Mouse (Mus musculus) spleen, postnatal 4 days (tissue): ENCODE measurements around the gene Spast.
"Not testable (repeated sequence)": the region's sequence is repeated elsewhere in the genome, so short reads cannot be mapped to it uniquely, and the experiment has no call there.

Experiments
- DNase-seq, 2 experiments: peaks; one replicate each; pipeline ENCODE4 v3.0.0; 2022; ENCODE audit warnings: low spot score in 2 of 2

Spast gene

GRCm38 (mm10) chr17:74327195-74327594, 11.6 kb upstream of the Spast start:
- not testable (repeated sequence) for DNase-seq

DNA sequence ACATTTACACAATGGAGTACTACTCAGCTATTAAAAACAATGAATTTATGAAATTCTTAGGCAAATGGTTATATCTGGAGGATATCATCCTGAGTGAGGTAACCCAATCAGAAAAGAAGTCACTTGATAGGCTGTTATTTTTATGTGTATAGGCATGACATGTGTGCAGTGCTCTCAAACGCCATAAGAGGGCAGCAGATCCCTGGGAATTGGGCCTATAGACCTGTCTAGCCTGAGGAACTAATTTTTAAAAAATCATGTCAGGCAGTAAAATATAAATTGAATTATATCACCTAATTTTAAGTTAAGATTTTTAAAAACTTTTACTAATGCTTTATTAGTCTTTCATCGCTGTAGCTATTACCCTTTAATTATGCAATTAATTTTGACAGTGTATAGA, 10.6 kb upstream of the Spast start:
- peak; percentile 76 to 84 for DNase-seq

DNA sequence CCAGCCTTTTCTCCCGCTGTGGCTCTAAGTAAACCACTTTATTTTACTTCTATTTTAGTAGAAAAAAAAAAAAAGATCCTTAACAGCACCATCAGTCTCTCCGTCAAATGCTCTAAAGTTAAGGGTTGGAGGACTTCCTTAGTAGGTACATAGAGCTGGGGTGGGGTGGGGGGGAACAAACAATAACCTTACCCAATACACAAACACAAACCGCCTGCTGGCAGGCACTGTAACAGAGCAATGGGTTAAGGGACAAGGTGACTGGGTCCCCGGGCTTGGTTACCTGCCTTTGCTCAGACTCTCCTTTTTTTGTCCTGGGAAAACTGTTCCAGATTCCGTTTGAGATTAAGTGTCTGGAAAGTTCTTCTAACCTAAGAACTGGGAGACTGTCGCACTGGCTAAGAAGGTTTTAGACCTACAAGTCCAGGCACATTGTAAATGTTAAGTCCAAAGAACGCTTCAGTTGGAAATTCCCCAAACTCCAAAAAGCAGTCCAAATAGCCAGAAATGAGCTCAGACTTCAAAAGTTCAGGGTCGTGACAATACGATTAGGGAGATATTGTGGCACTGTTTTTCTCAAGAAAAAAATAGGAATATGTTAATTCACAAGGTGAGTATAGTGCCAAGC, 7.6 kb upstream of the Spast start:
- no peak for DNase-seq

DNA sequence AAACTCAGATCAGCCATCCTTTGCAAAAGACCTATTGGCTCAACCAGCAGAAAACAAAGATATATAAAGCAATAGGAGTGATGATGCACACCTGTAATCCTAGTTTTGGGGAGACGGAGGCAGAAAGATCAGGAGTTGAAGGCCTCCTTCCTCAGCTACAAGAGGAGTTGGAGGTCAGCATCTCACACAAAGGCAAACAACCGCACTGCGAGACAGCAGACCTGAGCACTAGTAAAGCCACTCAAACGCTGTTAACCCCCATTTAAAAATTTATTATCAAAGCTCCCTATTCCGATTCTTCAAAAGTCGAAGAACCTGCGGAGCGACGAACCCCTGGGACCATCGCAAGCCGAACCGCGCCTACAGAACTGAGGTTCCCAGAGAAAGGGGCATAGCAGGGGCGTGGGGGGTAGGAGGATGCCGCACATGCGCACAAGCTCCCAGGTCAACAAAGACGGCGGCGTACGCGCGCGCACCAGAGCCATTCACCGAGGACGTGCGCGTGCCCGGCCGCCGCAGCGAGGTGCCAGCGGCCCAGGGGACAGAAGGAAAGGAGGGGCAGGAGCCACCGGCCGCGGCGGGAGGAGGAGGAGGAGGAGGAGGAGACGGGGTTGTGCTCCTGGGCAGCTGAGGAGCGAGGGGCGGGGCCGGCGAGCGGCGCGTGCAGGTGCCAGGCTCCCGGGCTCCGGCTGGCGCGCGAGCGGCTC, 409 bp upstream of the Spast start:
- peak; percentile 93 to 96 for DNase-seq

DNA sequence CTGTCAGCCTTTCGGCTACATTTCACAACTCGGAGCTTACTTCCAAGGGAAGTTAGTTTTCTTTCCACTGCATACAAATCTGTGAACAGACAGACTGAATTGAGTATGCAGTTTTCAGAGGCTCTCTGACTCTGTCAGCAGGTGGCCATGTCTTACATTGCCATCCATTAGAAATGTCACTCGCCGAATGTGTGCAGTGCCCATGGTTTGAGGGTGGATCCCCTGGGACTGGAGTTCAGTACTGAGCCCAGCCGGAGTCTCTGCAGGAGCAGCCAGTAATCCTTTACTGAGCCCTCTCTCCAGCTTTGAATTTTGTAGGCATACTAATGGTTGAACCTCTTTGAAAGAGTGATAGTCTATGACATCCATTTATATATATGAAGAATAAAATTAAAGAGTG, 2.4 kb downstream of the Spast start:
- no peak for DNase-seq

DNA sequence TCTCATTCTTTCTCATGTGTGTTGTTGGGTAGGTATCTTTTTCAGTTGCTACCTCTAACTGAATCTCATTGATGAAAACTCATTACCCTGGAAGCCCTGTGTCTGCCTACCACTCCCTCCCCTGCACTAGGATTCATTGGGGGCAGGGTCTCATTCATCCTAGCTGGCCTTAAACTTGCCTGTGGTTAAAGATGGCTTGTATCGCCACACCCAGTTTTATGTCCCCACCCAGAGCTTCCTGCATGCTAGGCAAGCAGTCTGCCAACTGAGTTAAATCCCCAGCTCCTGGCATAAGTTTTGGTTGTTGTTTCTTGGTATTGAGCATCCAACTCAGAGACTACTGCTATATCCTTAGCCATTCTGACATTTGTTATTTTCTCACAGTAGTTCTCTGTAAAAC, 24.8 kb downstream of the Spast start:
- DNase-seq, result no peak

DNA sequence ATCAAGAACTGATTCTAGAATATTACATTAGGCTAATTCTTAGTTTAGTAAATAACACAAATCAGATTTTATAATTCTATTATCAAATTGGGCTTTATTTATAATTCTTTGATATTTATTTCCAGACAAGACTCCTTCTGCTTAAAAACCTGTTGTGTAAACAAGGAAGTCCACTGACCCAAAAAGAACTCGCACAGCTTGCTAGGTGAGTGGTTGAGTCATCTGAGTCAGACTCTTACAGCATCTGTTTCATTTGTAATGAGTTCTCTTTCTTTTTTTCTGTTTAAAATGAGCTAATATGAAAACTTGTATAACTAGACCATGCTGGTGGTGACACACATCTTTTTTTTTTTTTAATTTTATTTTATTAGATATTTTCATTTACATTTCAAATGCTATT, 38.1 kb downstream of the Spast start:
- DNase-seq, result no peak

- no peak for DNase-seq
Measured at GRCm38 (mm10) chr17:74386657-74387056, 47.9 kb downstream of the Spast start.

GRCm38 (mm10) chr17:74389847-74390246, 51.1 kb downstream of the Spast start:
- DNase-seq, result no peak

DNA sequence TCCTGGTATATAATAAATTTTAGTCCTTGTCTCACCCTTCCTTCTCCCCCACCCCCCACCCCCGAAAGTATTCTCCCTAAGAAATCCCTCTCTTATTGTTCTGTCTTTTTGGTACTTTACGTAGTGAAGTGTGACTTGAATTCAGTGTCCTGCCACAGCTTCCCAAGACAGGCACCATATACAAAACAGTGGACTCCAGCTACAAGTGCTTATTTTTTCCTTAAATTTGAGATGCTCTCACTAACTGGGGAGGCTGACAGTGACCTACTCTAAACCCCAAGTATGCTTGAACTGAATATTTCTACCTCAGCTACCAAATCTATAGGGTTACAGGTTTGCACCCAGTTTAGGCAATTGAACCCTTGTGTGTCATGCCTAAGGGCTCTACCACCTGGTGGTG, 55.6 kb downstream of the Spast start:
- no peak for DNase-seq

- no peak for DNase-seq
Measured at GRCm38 (mm10) chr17:74394855-74395254, 56.1 kb downstream of the Spast start.

GRCm38 (mm10) chr17:74395383-74396065, 56.7 kb downstream of the Spast start, which contains the start of gene Slc30a6:
Gene Slc30a6 (plus strand): TSS chr17:74395608.
- DNase-seq, result peak; percentile 96 to 97

DNA sequence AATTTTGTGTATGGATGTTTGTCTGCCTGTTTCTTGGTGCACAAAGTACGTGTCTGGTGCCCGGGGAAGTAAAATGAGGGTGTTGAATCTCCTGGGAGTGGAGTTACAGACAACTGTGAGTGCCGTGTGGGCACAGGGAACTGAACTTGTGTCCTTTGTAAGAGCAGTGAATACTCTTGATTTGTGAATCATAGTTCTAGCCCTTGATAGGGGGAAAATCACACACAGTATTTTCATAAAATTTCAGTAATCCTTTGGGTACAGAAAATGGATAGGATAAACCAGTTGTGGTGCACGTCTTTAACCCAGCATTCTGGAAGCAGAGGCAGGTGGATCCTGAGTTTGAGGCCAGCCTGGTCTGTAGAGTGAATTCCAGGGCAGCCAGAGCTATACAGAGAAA, 58.0 kb downstream of the Spast start:
- no peak for DNase-seq

DNA sequence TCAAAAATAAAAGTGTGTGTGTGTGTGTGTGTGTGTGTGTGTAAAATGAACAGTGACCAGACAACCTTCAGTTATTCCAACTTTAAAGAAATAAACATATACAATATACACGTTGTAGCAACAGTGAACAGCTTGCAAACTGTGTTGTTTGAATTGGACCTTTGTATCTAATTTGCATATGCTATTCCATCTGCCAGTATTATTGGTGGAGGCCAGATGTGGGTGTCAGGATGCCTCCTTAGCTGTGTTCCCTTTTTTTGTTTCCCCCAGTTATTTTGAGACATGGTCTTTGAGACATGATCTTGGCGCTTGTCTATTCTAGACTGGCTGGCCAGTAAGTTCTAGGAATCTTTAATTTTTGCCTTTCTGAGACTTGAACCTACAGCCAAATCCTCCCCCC, 58.4 kb downstream of the Spast start:
- DNase-seq, result no peak

GRCm38 (mm10) chr17:74402486-74403222, 63.9 kb downstream of the Spast start:
- DNase-seq, result no peak

- DNase-seq, result no peak
Measured at GRCm38 (mm10) chr17:74406487-74406886, 67.7 kb downstream of the Spast start.

DNA sequence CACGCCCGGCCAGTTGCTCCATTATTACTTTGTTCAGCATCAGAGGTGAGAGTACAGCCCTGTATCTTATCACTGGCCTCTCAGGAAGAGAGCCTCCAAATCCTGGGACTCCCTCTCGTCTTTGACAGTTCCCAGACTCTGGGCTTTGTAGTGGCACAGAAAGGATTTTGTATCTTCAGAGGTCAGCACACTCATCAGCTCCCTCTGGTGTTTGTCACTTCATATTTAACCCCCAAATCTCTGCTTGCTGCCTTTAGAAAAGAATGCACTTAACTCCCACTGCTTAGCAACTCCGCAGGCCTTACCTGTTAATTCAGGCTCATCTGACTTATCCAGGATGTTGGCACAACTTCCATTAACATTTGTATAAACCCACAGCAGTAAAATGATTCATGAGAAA, 70.9 kb downstream of the Spast start:
- no peak for DNase-seq

GRCm38 (mm10) chr17:74413324-74413723, 74.5 kb downstream of the Spast start:
- DNase-seq, result no peak

GRCm38 (mm10) chr17:74414671-74415070, 75.9 kb downstream of the Spast start:
- DNase-seq, result no peak

- no peak for DNase-seq
Measured at GRCm38 (mm10) chr17:74416841-74417360, 78.1 kb downstream of the Spast start.

GRCm38 (mm10) chr17:74418171-74418570, 79.4 kb downstream of the Spast start:
- DNase-seq, result no peak

GRCm38 (mm10) chr17:74420656-74421055, 81.9 kb downstream of the Spast start:
- DNase-seq, result no peak
